In genomic region chr7:84779276-84779825, GRCm38 (mm10) we compare ENCODE assay signal across 7 mouse cellular contexts.
DNase-seq lines count a peak whose midpoint lies in the region; ATAC-seq lines count a peak whose summit lies in the region.

No protein-coding gene starts in this region.

- H3K4me1 ChIP-seq in intestine, embryonic 15.5 days (replicated peaks) = no peaks in the 10 kb centered on the region
- no peaks in the 10 kb centered on the region for H3K4me1 ChIP-seq in midbrain, embryonic 10.5 days

- peak overlapping the region; percentile 72 for H3K4me2 ChIP-seq in intestine, embryonic 15.5 days (replicated peaks)

- peak; percentile 99 for ATAC-seq in intestine, embryonic 15.5 days

- H3K36me3 ChIP-seq in intestine, embryonic 15.5 days = no peaks in the 10 kb centered on the region
- no peaks in the 10 kb centered on the region for H3K36me3 ChIP-seq in midbrain, embryonic 10.5 days

- under 1% methylated on average over 30 of the region's 30 CpGs for WGBS in intestine, embryonic 15.5 days
- under 1% methylated on average over 30 of the region's 30 CpGs for WGBS in midbrain, embryonic 10.5 days

- peak overlapping the region; percentile 55 for H3K9ac ChIP-seq in intestine, embryonic 15.5 days

- H3K4me3 ChIP-seq in intestine, embryonic 15.5 days (replicated peaks) = peak overlapping the region; percentile 47
- peak overlapping the region; percentile 63 for H3K4me3 ChIP-seq in midbrain, embryonic 10.5 days

- H3K9me3 ChIP-seq in intestine, embryonic 15.5 days = no peaks in the 10 kb centered on the region
- no peaks in the 10 kb centered on the region for H3K9me3 ChIP-seq in midbrain, embryonic 10.5 days (replicated peaks)

- no peaks in the 10 kb centered on the region for H3K27me3 ChIP-seq in intestine, embryonic 15.5 days (replicated peaks)
- no peaks in the 10 kb centered on the region for H3K27me3 ChIP-seq in midbrain, embryonic 10.5 days (ENCODE audit: low read depth, poor library complexity, severe bottlenecking)

- DNase-seq in adrenal gland, adult (ENCODE audit: inconsistent age in 2 of 2, low spot score in 1 of 2) = peak; percentile 89 to 96
- DNase-seq in embryo, embryonic 10.5 days (ENCODE audit: low spot score) = peak; percentile 93
- DNase-seq in gastrocnemius, postnatal 25 days = peak; percentile 46
- DNase-seq in left cerebral cortex, postnatal 25 days (ENCODE audit: low spot score in 2 of 2) = peak; percentile 82 to 93
- peak; percentile 87 for DNase-seq in midbrain, embryonic 10.5 days (ENCODE audit: low spot score)
- DNase-seq in right cerebral cortex, postnatal 4 days = peak; percentile 94

- no peak overlapping the region for H3K27ac ChIP-seq in intestine, embryonic 15.5 days
- H3K27ac ChIP-seq in midbrain, embryonic 10.5 days (replicated peaks) = peak overlapping the region; percentile 86

- intact Hi-C loops in left cerebral cortex, postnatal 25 days (cut with DNase I) = loop anchor here (5.0 kb wide), 1 partner anchor 187 kb away; no protein-coding TSS in a partner anchor
